Mouse (Mus musculus) heart, embryonic 10.5 days (tissue): ENCODE measurements around the gene Otulinl. TPM values are rescaled to one million over a fixed set of nuclear protein-coding genes. Genes with fewer than 3 reads are reported as not detected.
"Not testable (repeated sequence)": the region's sequence is repeated elsewhere in the genome, so short reads cannot be mapped to it uniquely, and the experiment has no call there.

ENCODE experiments used
- DNase-seq: peaks from one replicate; pipeline ENCODE4 v3.0.0-alpha.2; 2017; ENCODE audit warnings: low spot score
- H3K27ac ChIP-seq: fragments of 300-500 bp; sonication (generic); 2 replicates; pipeline ENCODE4 v1.5.1; 2016; ENCODE audit warnings: mild to moderate bottlenecking
- H3K27me3 ChIP-seq: fragments of 300-500 bp; sonication (generic); 2 replicates; pipeline ENCODE4 v1.6.1; 2016; ENCODE audit warnings: mild to moderate bottlenecking; ENCODE audit not compliant: poor library complexity, insufficient read depth, severe bottlenecking
- H3K36me3 ChIP-seq: fragments of 300-500 bp; sonication (generic); 2 replicates; pipeline ENCODE4 v1.6.1; 2016; ENCODE audit warnings: mild to moderate bottlenecking, moderate library complexity
- H3K4me1 ChIP-seq: fragments of 300-500 bp; sonication (generic); 2 replicates; pipeline ENCODE4 v1.6.1; 2016; ENCODE audit warnings: mild to moderate bottlenecking
- H3K4me3 ChIP-seq: fragments of 300-500 bp; sonication (generic); 2 replicates; pipeline ENCODE4 v1.5.1; 2016; ENCODE audit warnings: mild to moderate bottlenecking, moderate library complexity
- H3K9me3 ChIP-seq: fragments of 300-500 bp; sonication (generic); 2 replicates; pipeline ENCODE4 v1.6.1; 2016; ENCODE audit warnings: mild to moderate bottlenecking, moderate library complexity
- WGBS: fragments of 180-500 bp; shearing (Covaris S2); methylation state at CpG from one replicate; pipeline ENCODE4 v1.1.7; 2016; 5-methylcytosine and 5-hydroxymethylcytosine counted together
- polyA plus RNA-seq: library from polyadenylated mRNA; unstranded; fragments of >200 nt; fragmentation: Nextera tagmentation; extraction: Ambion mirVana; gene quantifications from 2 replicates; pipeline ENCODE4 v1.2.1, GENCODE M21; 2016

Otulinl gene
- 3.9 and 4.2 TPM in 2 replicates for polyA plus RNA-seq

DNA sequence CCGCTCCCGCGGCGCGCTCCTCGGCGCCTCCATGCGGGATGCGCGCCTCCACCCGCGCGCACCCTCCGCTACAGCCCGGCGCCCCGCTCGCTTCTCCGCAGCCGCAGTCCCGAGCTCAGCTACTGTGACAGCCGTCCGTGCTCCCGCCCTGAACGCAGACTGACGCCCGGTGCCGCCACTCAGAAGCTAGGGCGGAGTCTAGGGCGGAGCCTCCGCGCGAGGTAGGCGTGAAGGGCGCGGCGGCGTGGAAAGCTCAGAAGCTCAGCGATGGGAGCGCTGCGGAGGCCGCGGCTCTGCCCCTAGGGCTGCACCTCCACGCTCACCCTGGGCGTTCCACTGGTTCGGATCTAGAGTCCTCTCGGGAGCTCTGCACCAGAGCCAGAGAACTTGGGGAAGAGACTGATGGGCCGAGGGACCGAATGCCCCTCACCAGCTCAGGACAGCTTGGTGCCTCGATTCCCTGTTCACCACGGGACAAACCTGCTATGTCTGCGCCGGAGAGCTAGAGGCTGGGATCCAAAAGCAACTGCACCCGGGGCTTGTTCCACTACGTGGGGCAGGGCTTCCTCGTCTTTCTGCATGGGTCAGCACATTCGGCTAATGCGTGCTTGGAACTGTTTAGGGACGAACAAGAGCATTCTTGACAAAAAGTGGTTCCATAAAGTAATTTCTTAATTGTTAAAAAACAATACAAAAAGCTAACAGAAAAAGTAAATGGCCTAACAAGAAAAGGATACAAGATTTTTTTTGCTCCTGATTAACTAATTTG, at the start of gene Otulinl:
Gene Otulinl (minus strand): TSS at position 161 of the 769 bp plus-strand sequence.
- Histone ChIP-seq H3K9me3 (no peaks in the 10 kb centered on the region), H3K27ac (peak within 1 kb of the TSS; percentile 83), H3K4me3 (peak within 1 kb of the TSS; percentile 81), H3K36me3 (no peaks in the 10 kb centered on the region), H3K27me3 (peaks cover 20% of the 10 kb centered on the region), H3K4me1 (peaks cover 11% of the 10 kb centered on the region)
- 3% methylated on average over 59 of the region's 59 CpGs for WGBS
- peak; percentile 95 for DNase-seq

DNA sequence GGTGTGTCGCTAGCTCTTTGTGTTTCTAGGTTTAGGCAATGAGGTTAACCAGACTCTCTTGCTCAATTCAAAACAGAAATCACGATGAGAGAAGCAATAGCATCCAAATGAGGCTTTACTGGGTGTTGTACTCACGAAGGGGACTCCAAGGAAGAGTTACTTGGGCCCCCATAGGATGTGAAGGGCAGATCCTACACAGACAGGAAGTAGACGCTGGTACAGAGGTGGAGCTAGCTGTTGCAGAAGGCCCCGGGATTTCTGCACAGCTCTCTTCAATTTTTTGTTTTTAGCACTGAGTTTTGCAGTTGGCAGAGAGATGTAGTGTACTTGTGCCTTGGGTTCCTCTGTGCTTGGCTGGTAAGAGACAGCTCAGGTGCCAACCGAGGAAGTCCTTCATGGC, 44.8 kb upstream of the Otulinl start:
- H3K27ac ChIP-seq: no peak overlapping the region

DNA sequence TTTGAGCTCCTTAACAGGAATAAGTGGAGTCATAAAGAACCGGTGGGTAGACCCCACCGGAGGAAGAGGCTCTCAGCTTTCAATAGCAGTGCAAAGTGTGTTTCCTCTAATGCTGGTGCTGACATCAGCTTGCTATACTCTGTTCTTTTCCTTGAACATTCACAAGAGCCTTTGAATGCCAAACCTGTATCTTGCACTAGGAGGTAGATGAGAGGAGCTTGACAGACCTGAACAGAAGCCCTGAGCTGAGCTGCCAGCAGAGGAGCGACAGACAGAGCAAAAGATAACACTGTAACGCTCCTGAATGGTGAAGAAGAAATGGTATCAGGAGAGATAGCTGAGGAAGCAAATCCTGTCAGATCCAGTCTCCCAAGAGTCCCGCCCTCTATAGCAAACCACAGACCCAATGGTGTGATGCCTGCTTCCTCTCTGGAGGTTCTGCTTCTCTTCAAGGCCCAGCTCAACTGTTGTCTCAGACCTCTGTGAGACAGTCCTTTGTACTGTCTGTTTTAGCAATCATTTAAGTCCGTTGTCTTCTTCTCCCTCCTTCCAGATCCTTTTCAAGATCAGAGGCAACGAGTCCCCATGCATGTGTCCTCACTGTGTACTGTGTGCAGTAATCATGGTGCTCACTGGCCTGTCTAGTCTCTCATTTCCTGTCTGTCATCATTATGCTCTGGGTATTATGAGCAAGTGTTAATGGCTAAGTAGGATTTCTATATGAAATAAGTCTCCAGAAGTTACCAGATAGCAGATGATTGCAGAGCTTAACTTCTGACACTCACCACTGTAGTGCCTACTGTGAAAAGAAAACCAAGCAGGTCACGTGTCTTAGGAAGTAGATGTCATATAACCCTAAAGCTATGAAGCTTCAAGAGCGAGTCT, 43.7 kb upstream of the Otulinl start:
- Histone ChIP-seq H3K36me3 (peaks cover 2% of the 10 kb centered on the region; the same call in 1 of the 2 replicates), H3K4me1 (peaks cover 24% of the 10 kb centered on the region), H3K4me3 (peak overlapping the region; percentile 22; the same call in 1 of the 2 replicates), H3K27me3 (no peaks in the 10 kb centered on the region), H3K27ac (peak overlapping the region; percentile 67), H3K9me3 (no peaks in the 10 kb centered on the region)
- WGBS: 32% methylated on average over 9 of the region's 9 CpGs
- DNase-seq: no peak

More for the DNA sequence above, 44.8 kb upstream of the Otulinl start:
- WGBS: 71% methylated on average over 6 of the region's 6 CpGs
- Histone ChIP-seq H3K4me3 (no peak overlapping the region), H3K4me1 (peaks cover 24% of the 10 kb centered on the region), H3K36me3 (peaks cover 5% of the 10 kb centered on the region; the same call in 1 of the 2 replicates), H3K27me3 (no peaks in the 10 kb centered on the region), H3K9me3 (no peaks in the 10 kb centered on the region)
- DNase-seq: no peak

DNA sequence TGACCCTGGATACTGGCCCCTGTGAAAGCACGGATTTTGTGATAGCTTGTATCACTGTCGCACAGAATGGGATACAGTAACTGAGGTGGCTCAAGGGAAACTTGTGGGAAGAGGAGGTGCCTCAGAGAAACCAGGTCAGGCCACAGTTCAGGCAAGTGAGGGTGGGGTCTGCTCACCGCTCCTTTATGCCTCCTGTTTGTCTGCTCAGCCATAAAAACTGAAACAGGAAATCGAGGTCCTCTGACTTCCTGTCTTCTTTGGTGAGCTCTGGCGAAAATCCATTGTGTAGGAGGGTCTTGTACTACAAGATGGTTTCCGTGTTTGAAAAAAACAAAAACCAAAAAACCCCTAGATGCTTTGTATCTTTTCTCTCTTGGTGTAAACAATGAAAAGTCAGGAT, 42.9 kb upstream of the Otulinl start:
- Histone ChIP-seq H3K36me3 (no peaks in the 10 kb centered on the region), H3K9me3 (no peaks in the 10 kb centered on the region), H3K4me3 (peak overlapping the region; percentile 22; the same call in 1 of the 2 replicates), H3K4me1 (peaks cover 24% of the 10 kb centered on the region), H3K27me3 (no peaks in the 10 kb centered on the region), H3K27ac (peak overlapping the region; percentile 67)
- no peak for DNase-seq
- WGBS: 49% methylated on average over 6 of the region's 6 CpGs

DNA sequence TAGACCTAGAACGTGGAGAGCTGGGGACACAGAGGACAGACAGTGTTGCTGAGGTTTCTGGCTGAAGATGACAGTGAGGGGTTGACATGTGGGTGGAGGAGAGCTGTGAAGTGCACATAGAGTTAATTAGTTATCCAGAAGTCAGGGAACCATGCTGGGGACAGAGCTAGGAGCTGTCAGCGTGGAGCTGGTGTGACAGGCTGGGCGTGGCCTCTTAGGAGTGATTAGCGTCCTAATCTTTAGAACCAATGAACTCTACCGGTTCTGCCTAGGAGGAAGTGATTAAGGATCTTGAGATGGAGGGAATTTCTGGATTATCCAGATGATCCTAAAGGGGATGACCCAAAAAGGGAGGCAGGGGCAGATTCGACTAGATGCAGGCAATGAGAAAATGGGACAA, 42.4 kb upstream of the Otulinl start:
- H3K36me3 ChIP-seq: no peaks in the 10 kb centered on the region
- peaks cover 24% of the 10 kb centered on the region for H3K4me1 ChIP-seq
- H3K4me3 ChIP-seq: no peak overlapping the region
- 32% methylated on average over 6 of the region's 6 CpGs for WGBS
- DNase-seq: no peak
- H3K27ac ChIP-seq: peak overlapping the region; percentile 36
- H3K9me3 ChIP-seq: no peaks in the 10 kb centered on the region
- no peaks in the 10 kb centered on the region for H3K27me3 ChIP-seq

DNA sequence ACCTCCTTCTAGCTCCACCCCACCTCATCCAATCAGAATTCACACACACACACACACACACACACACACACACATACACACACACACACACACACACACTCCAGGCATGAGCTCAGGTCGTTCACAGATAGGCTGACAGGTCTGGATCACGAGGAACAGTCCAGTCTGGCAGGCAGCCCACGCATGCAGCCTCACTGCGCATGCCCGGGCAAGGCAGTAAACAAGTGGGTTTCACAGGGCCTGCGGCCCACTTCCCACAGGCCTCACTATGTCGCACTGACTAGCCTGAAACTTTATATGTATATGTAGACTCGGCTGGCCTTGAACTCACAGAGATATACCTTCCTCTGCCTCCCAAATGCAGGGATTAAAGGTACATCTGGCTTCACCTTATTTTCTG, 38.9 kb upstream of the Otulinl start:
- H3K27ac ChIP-seq, H3K4me3 ChIP-seq, H3K36me3 ChIP-seq, H3K9me3 ChIP-seq, H3K27me3 ChIP-seq, DNase-seq: not testable (repeated sequence)
- peaks cover 19% of the 10 kb centered on the region for H3K4me1 ChIP-seq
- WGBS: 87% methylated on average over 8 of the region's 8 CpGs

DNA sequence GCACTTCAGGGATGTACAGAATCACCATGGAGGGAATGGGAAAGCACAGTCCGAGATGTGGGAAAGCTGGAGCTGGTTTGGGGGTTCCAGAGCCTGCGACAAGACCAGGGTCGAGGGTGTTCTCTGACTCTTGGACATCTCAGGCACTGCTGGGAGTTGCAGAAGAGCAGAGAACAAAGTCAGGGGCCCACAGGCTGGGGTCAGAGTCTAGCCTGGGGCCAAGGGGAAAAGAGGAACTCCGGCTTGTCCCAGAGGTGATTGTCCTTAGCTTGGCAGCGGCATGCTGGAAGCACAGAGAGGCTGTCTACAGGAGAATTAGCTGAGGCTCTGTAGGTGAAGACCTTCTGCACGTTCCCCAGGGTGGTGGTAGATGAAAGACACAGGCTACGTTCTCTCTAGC, 37.3 kb upstream of the Otulinl start:
- Histone ChIP-seq H3K36me3 (no peaks in the 10 kb centered on the region), H3K9me3 (no peaks in the 10 kb centered on the region), H3K4me3 (no peak overlapping the region), H3K27ac (no peak overlapping the region), H3K4me1 (peaks cover 2% of the 10 kb centered on the region), H3K27me3 (peaks cover 6% of the 10 kb centered on the region; the same call in 1 of the 2 replicates)
- WGBS: 71% methylated on average over 7 of the region's 7 CpGs
- no peak for DNase-seq

DNA sequence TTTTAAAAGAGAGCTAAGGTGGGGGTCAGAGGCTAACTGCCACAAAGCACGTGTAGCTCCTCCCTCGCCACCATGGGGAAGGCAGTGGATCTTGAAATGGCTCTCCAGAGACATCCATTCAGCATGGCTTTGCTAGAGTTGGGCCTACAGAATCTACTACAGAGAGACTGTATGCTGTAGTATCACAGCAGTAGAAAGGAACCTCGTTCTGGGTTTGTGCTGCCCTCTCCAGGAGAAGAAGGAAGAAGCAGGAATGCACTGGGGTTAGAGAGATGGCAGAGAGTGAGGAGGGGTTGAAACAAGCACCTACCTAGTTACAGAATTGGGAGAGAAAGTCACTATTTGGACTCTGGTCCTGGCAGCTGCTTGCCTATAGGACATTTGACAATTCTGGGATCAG, 34.0 kb upstream of the Otulinl start:
- no peak overlapping the region for H3K27ac ChIP-seq
- WGBS: 24% methylated on average over 3 of the region's 3 CpGs
- H3K9me3 ChIP-seq: no peaks in the 10 kb centered on the region
- no peaks in the 10 kb centered on the region for H3K4me1 ChIP-seq
- DNase-seq: no peak
- H3K4me3 ChIP-seq: no peak overlapping the region
- H3K27me3 ChIP-seq: peaks cover 6% of the 10 kb centered on the region; the same call in 1 of the 2 replicates
- H3K36me3 ChIP-seq: no peaks in the 10 kb centered on the region

DNA sequence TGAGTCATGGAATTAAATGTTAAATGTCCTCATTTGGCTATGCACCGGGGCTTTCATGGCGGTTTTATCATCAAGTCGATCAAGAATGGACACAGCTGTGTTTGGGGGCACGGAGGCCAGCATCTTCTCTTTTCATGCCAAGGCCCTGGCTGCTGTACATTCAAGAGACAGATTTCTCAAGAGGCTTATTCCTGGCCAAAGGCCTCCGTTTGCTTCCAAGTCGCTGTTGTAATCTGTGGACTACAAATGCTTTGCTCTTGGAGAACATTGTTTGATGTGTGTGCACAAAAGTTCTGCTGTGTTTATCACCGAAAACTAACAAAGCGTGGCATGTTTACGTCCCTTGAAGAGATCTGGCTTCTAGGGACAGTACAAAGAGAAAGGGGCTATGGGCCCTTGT, 29.3 kb upstream of the Otulinl start:
- no peaks in the 10 kb centered on the region for H3K9me3 ChIP-seq
- H3K4me1 ChIP-seq: no peaks in the 10 kb centered on the region
- H3K4me3 ChIP-seq: no peak overlapping the region
- H3K27me3 ChIP-seq: no peaks in the 10 kb centered on the region
- DNase-seq: no peak
- 86% methylated on average over 9 of the region's 9 CpGs for WGBS
- no peaks in the 10 kb centered on the region for H3K36me3 ChIP-seq
- H3K27ac ChIP-seq: no peak overlapping the region

DNA sequence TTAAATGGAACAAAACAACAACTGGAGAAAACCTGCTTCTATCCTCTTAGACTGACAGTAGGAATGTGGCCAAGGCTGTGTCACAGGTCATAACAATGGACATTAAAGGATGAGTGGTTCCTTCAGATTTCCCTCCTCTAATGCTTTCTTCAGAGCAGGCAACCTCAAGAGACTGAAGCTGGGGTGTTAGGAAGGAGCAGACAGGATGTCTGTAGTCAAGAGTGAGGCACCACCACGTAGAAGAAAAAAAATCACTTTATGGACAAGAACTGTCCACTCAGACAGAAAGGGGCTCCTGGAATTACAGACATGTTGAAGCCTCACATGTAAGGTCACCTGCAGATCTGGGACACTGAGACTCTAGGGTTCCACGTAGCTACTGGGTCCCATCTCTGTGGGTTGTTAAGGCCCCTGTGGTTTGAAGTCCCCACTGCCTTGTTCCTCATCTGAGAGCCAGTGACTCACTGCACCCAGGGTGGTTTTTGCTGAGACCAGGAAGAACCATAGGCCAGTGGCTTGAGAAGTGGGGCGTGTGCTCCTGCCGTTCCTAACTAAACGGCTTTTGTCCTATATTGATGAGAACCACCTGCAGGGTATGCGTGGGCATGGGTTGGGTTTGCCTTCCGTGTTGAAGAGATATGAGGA, 27.7 kb upstream of the Otulinl start:
- no peak for DNase-seq

DNA sequence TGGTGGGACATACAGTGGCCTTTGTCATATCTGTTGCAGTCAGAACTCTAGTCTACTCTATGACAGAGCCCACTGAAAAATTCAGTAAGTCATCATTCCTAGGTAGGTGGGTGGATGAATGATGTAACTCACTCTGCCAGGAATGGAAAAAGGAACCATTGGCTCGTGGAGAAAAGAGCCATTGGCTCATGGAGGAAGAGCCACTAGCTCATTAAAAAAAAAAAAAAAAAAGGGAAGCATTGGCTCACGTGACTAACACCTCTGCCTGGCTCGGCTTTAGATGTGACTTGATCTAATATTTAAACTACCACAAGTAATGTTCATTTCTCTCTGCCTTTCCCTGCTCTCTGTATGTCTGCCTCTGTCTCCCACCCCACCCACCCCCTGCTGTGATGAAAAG, 27.1 kb upstream of the Otulinl start:
- WGBS: 75% methylated on average over 3 of the region's 3 CpGs
- H3K4me3 ChIP-seq: no peak overlapping the region
- no peak for DNase-seq

More for the DNA sequence above, 27.7 kb upstream of the Otulinl start:
- no peak overlapping the region for H3K4me3 ChIP-seq
- H3K27ac ChIP-seq: no peak overlapping the region
- H3K4me1 ChIP-seq: no peaks in the 10 kb centered on the region
- WGBS: 88% methylated on average over 7 of the region's 7 CpGs
- no peaks in the 10 kb centered on the region for H3K27me3 ChIP-seq
- H3K9me3 ChIP-seq: no peaks in the 10 kb centered on the region
- H3K36me3 ChIP-seq: no peaks in the 10 kb centered on the region

DNA sequence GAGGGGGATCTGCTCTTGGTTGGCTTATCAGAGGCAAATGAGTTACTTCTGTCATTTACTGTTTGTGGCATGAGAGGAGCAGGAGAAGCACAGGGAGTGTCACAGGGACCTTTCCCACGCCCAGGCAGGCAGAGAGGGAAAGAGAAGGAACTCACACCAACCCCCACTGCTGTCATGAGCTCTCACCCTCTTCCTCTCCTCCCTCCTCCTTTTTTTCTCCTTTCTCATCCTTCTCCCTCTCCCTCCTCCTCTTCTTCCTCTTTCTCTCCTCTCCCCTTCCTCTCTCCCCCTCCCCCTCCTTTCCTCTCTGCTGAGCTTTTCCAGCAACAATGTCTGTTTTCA, 21.6 kb upstream of the Otulinl start:
- Histone ChIP-seq H3K36me3 (no peaks in the 10 kb centered on the region), H3K9me3 (no peaks in the 10 kb centered on the region), H3K4me3 (no peak overlapping the region), H3K27me3 (no peaks in the 10 kb centered on the region), H3K4me1 (peaks cover 15% of the 10 kb centered on the region), H3K27ac (peak overlapping the region; percentile 52)
- DNase-seq: no peak
- no CpG with 5 or more reads among the region's 1 CpGs for WGBS

More for the DNA sequence above, 27.1 kb upstream of the Otulinl start:
- no peaks in the 10 kb centered on the region for H3K9me3 ChIP-seq
- H3K27me3 ChIP-seq: no peaks in the 10 kb centered on the region
- peaks cover under 1% of the 10 kb centered on the region; the same call in 1 of the 2 replicates for H3K4me1 ChIP-seq
- H3K27ac ChIP-seq: no peak overlapping the region
- no peaks in the 10 kb centered on the region for H3K36me3 ChIP-seq
